Mouse (Mus musculus) E14TG2a.4 (cell line): ENCODE measurements at regions not wholly inside any gene's neighbourhood (a gene's known extent, or its start where the extent isn't known, plus 50 kb on each side); places are given as distances from the start of the nearest gene placed in this dataset.

Experiments used
- H3K27me3 ChIP-seq: 2 replicates; pipeline ENCODE4 v1.6.1; 2014; ENCODE audit warnings: low read length, control low read depth; ENCODE audit not compliant: insufficient read depth
- H3K36me3 ChIP-seq: 2 replicates; pipeline ENCODE4 v1.6.1; 2014; ENCODE audit warnings: low read length, control low read depth; ENCODE audit not compliant: insufficient read depth
- H3K4me1 ChIP-seq: replicated peaks from 2 replicates; pipeline ENCODE4 v1.6.1; 2014; ENCODE audit warnings: low read depth, low read length, control low read depth
- H3K4me3 ChIP-seq: replicated peaks from 2 replicates; pipeline ENCODE4 v1.5.1; 2014; ENCODE audit warnings: mild to moderate bottlenecking, low read length
- H3K9me3 ChIP-seq: 2 replicates; pipeline ENCODE4 v1.6.1; 2014; ENCODE audit warnings: low read length, control low read depth
- CTCF ChIP-seq: conservative IDR thresholded peaks from 2 replicates; pipeline ENCODE4 v1.5.1; 2014; ENCODE audit warnings: low read length
- NANOG ChIP-seq: IDR thresholded peaks from 2 replicates; pipeline ENCODE4 v1.6.1; 2014; ENCODE audit warnings: borderline replicate concordance, low read length, mixed read lengths
- POU5F1 ChIP-seq: IDR thresholded peaks from 2 replicates; pipeline ENCODE4 v1.6.1; 2014; ENCODE audit warnings: low read length, borderline replicate concordance

GRCm38 (mm10) chr15:87345826-87346225, 198.3 kb upstream of the Fam19a5 start:
- TF ChIP-seq NANOG (no peak), CTCF (no peak), POU5F1 (no peak)
- H3K36me3 ChIP-seq: no peaks in the 10 kb centered on the region

GRCm38 (mm10) chr15:87349533-87350247, 194.4 kb upstream of the Fam19a5 start:
- Histone ChIP-seq H3K4me3 (no peak overlapping the region), H3K36me3 (no peaks in the 10 kb centered on the region), H3K4me1 (peaks cover 13% of the 10 kb centered on the region), H3K9me3 (no peaks in the 10 kb centered on the region), H3K27me3 (no peaks in the 10 kb centered on the region)
- no peak for TF ChIP-seq POU5F1
- TF ChIP-seq CTCF: no peak
- TF ChIP-seq NANOG: no peak

More at GRCm38 (mm10) chr15:87345826-87346225, 198.3 kb upstream of the Fam19a5 start:
- Histone ChIP-seq H3K27me3 (no peaks in the 10 kb centered on the region), H3K4me3 (no peak overlapping the region), H3K9me3 (peaks cover 22% of the 10 kb centered on the region), H3K4me1 (peaks cover 32% of the 10 kb centered on the region)

GRCm38 (mm10) chr15:87352812-87353211, 191.3 kb upstream of the Fam19a5 start:
- Histone ChIP-seq H3K4me1 (no peaks in the 10 kb centered on the region), H3K4me3 (no peak overlapping the region), H3K9me3 (no peaks in the 10 kb centered on the region), H3K27me3 (no peaks in the 10 kb centered on the region), H3K36me3 (no peaks in the 10 kb centered on the region)
- no peak for TF ChIP-seq POU5F1
- TF ChIP-seq NANOG: no peak
- no peak for TF ChIP-seq CTCF

GRCm38 (mm10) chr15:87353886-87354285, 190.2 kb upstream of the Fam19a5 start:
- no peak overlapping the region for H3K4me3 ChIP-seq

GRCm38 (mm10) chr15:87360457-87360856, 183.6 kb upstream of the Fam19a5 start:
- TF ChIP-seq NANOG (no peak), POU5F1 (no peak), CTCF (no peak)
- no peaks in the 10 kb centered on the region for H3K9me3 ChIP-seq
- H3K27me3 ChIP-seq: no peaks in the 10 kb centered on the region
- no peak overlapping the region for H3K4me3 ChIP-seq
- H3K4me1 ChIP-seq: no peaks in the 10 kb centered on the region
- H3K36me3 ChIP-seq: no peaks in the 10 kb centered on the region

More at GRCm38 (mm10) chr15:87353886-87354285, 190.2 kb upstream of the Fam19a5 start:
- Histone ChIP-seq H3K9me3 (no peaks in the 10 kb centered on the region), H3K4me1 (no peaks in the 10 kb centered on the region), H3K36me3 (no peaks in the 10 kb centered on the region), H3K27me3 (no peaks in the 10 kb centered on the region)
- TF ChIP-seq CTCF: no peak
- no peak for TF ChIP-seq POU5F1
- TF ChIP-seq NANOG: no peak

GRCm38 (mm10) chr15:87365712-87366361, 178.3 kb upstream of the Fam19a5 start:
- H3K4me1 ChIP-seq: no peaks in the 10 kb centered on the region
- H3K27me3 ChIP-seq: peaks cover 7% of the 10 kb centered on the region; the same call in 1 of the 2 replicates
- H3K36me3 ChIP-seq: no peaks in the 10 kb centered on the region
- no peak overlapping the region for H3K4me3 ChIP-seq
- TF ChIP-seq CTCF: peak; percentile 77
- TF ChIP-seq NANOG: no peak
- peaks cover 24% of the 10 kb centered on the region for H3K9me3 ChIP-seq

GRCm38 (mm10) chr15:87367381-87367780, 176.7 kb upstream of the Fam19a5 start:
- no peak overlapping the region for H3K4me3 ChIP-seq
- no peaks in the 10 kb centered on the region for H3K36me3 ChIP-seq
- TF ChIP-seq CTCF (peak; percentile 81), NANOG (no peak), POU5F1 (no peak)
- peaks cover 7% of the 10 kb centered on the region; the same call in 1 of the 2 replicates for H3K27me3 ChIP-seq
- H3K4me1 ChIP-seq: no peaks in the 10 kb centered on the region
- H3K9me3 ChIP-seq: peaks cover 37% of the 10 kb centered on the region

GRCm38 (mm10) chr15:87369381-87369780, 174.7 kb upstream of the Fam19a5 start:
- Histone ChIP-seq H3K4me1 (no peaks in the 10 kb centered on the region), H3K9me3 (peaks cover 37% of the 10 kb centered on the region), H3K36me3 (no peaks in the 10 kb centered on the region), H3K4me3 (no peak overlapping the region), H3K27me3 (peaks cover 7% of the 10 kb centered on the region; the same call in 1 of the 2 replicates)
- TF ChIP-seq CTCF (no peak), POU5F1 (no peak), NANOG (no peak)

- Histone ChIP-seq H3K4me1 (no peaks in the 10 kb centered on the region), H3K36me3 (no peaks in the 10 kb centered on the region), H3K9me3 (peaks cover 37% of the 10 kb centered on the region), H3K4me3 (no peak overlapping the region), H3K27me3 (peaks cover 7% of the 10 kb centered on the region; the same call in 1 of the 2 replicates)
- no peak for TF ChIP-seq POU5F1
- no peak for TF ChIP-seq NANOG
- no peak for TF ChIP-seq CTCF
Observed at GRCm38 (mm10) chr15:87369836-87370235, 174.3 kb upstream of the Fam19a5 start.
